Mouse (Mus musculus) cerebellum, postnatal 10 days (tissue): ENCODE measurements at regions not wholly inside any gene's neighbourhood (a gene's known extent, or its start where the extent isn't known, plus 50 kb on each side); places are given as distances from the start of the nearest gene placed in this dataset.

Source experiments
- DNase-seq, 2 experiments: peaks; one replicate each; pipeline ENCODE4 v3.0.0; 2021; ENCODE audit warnings: mixed read lengths in 2 of 2

- no peak for DNase-seq
Measured at GRCm38 (mm10) chr2:161164320-161164719, 55.4 kb upstream of the Chd6 start.
